Mouse (Mus musculus) cerebellum, adult (tissue): ENCODE measurements at regions not wholly inside any gene's neighbourhood (a gene's known extent, or its start where the extent isn't known, plus 50 kb on each side); places are given as distances from the start of the nearest gene placed in this dataset.
"Not testable (repeated sequence)": the region's sequence is repeated elsewhere in the genome, so short reads cannot be mapped to it uniquely, and the experiment has no call there.

Experiments used
- ATAC-seq: cut with Nextera tagmentation; 2 replicates; pipeline ENCODE4 v1.9.2; 2017; ENCODE audit warnings: mild to moderate bottlenecking, moderate library complexity, mixed read lengths; ENCODE audit not compliant: insufficient number of reproducible peaks, low FRiP score, low TSS enrichment

DNA sequence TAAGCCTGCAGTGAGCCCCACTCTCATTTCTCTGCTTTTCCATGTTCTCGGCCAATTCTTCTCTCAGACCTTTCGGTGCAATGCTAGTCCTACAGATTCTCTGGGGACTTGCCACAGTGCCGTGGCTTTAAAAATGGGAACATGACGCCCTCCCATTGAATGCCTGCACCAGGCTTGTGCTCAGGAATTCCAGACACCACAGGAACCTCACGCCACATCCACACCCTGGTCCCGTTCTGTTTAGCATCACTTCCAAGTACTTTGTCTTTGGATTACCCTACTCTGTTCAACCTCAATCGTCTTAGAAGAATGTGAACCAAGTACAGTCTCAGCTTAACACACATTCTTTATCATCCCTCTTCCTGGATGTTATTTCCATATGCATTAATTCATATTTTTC, 66.5 kb downstream of the Nabp1 start:
- no peak for ATAC-seq

DNA sequence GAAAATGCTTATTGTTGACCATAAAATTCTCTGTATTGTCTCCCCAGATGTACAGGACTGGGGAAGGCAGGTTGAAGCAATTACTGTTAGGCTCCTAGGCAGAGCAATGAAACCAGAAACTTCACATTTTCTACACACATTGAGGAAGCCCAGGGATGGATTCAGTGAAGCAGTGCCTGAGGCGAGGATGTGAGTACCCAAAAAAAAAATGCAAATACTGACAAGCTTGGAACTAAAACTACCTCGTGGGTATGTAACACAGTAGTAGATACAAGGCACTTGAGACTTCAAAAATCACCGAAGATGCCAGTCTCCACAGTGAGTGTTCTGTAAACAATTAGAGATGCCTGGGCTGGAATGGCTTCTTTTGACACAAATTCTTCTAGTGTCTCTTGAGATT, 74.6 kb downstream of the Nabp1 start:
- no peak for ATAC-seq

DNA sequence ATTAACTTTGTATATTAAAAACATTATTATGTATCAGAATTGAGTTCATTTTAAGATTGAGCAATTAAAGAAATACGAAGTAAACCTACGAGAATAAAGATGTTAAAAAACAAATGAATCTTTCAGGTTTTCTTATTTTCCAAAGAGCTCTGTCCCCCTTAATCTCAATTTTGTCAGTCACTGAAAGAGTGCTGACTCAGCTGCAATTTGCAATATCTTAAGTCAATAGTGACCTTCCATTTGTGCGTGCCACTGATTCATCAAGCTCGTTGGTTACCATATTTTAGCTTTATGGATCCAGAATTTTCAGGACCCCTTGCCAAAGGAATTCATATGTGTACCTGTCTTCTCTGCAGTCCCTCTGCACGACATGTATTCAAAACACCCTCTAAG, 75.7 kb downstream of the Nabp1 start:
- no peak for ATAC-seq

DNA sequence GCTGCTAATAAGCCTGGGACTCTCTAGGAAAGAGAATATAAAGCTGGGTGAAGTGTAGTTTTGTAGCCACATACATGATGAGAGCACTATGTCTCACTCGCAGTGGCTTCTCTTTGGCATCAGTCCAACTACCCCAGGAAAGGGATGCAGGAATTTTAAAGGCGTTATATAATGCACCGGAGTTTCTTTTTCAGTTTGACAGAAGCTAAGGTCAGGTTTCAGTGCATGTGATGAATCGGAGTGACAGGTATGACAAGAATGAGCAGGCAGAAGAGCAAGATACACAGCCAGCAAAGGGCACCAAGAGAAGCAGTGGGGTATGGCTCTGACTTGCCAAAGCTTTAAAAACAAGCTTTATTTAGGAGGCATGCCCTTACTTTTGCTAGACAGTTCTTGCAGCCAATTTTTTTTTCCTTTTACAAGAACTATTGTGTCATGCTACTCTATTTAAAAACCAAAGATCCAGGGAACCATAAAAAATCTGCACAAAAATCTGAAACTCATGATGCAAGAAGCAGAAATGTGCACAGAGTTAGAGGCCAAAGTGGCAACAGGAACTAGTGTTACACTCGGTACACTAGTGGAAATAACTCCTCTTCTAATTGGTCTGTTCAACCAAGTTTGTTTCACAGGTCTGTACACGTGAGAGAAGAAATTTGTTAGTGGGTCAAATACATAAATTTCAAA, 76.2 kb downstream of the Nabp1 start:
- no peak for ATAC-seq

DNA sequence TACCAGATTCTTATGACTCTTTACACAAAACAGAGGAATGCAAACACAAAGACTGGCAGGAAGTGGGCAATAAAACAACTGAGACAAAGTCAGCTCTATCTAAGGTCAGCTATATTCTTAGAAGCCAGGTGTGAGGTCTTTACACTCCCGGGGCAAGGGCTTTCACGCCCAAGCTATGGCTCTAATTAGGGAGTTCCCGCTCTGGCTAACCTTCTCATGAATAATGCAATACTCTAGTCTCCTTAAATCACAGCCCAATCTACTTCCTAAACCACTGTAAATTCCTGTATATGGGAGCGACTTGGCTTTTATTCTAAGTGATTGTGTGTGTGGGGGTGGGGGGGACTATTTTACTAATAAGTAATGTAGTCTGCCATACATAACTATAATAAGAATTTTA, 77.7 kb downstream of the Nabp1 start:
- ATAC-seq = not testable (repeated sequence)

DNA sequence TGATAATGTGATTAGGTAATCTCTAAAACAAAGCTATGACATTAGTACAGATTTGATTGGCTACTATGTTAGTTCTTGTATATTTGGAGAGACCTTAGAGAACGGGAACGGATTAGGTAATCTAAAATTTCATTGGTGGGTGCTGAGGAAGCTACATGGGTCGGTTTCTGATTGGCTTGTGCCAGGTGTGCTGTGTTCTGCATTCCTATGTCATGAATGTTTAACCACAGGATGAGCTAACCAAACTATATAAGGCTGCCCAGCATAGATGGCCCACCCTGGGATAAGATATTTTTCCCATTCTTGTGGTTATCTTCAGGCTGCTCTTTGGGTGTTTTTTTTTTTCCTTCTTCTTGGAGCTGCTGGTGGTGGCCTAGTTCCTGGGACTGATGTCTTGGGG, 91.4 kb downstream of the Nabp1 start:
- no peak for ATAC-seq

DNA sequence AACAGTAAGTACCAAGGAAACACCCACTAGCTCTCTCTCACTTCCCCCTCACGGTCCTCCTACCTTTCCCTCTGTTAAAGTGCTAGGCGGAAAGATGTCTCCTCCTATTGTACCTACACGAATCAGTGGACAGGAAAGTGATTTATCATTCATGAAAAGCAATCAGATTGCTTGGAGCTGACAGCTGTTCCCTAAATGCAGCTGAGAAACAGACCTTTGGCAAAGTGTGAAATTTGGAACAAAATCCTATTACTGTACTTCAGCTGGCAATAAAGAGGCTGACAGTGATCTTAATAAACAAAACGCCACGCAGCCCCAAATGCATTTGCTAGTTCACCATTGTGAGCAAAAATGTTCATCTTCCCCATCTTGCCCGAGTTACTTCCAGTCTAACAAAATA, 94.2 kb downstream of the Nabp1 start:
- ATAC-seq = no peak

DNA sequence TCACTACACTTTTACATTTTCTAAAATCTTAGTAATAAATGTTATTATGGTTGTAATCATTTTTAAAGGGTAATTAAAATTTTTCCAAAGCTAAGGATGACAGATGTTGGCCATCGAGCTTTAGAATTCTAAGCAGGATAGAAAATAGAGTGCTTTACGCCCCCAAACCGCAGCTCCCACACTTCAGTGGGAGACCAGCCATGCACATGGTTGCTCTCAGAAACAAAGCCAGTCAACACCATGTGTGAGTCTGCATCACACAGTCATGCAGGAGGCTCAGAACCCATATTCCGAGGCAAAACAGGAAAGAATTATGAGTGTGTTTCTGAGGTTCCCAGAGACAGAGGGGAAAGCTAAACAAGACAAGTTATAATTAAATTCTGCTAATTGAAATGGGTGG, 91.3 kb downstream of the Cavin2 start:
- ATAC-seq = no peak

DNA sequence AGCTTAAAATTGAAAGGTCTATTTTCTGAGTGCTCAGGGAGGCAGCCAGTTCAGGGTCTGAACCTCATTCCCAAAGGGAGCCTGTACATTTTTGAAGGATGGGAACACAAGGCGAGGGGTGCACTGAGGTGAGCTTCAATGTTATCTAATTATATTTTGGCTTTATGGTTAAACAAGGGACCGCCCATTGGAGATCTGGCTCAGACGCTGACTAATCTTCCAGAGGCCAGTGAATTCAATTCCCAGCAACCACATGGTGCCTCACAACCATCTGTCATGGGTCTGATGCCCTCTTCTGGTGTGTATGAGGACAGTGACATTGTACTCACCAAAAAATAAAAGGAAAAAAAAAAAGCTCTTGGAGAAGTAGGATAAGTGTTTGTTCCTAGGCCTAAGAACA, 78.7 kb downstream of the Cavin2 start:
- peak; percentile 85 for ATAC-seq

DNA sequence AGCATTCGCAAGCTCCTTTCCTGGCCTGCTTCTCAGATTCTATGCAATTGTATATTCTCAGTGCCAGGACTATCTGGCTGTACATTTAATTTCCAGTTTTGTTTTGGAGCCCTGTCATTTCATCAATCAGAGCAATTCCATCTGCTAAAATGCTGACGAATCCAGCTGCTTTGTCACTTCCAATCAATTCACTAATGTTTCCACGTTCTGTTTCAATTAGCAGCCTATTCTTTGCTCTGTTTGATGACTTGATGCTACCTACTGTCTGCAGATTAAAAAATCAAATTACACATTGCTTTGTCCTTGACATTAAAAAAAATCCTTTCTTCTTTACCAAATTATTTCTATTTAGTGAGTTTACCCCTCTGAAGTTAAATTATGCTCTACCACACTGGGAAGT, 71.2 kb downstream of the Cavin2 start:
- ATAC-seq = no peak
